ENCODE assay signal across 8 mouse cellular contexts in the genomic region with DNA sequence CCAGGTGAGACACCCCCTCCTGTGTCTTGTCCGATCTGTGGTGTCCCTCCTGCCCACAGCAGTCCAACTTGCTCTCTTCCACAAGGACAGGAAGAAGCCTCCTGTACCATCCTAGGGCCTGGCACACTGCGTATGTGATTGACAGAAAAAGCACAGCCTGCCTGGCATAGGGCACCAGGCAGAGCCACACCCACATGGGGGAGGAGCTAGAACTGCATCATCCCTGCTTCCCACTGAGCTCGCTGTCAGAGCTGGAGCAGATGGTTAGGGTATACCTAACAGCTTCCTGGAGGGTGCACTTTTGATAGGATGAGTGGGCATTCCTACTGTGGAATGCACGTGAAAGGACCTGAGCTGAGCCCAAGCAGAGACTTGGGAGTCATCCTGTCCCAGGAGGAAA. TPM values are rescaled to one million over a fixed set of nuclear protein-coding genes. Genes with fewer than 3 reads are reported as not detected.
DNase-seq lines count a peak whose midpoint lies in the region; ATAC-seq lines count a peak whose summit lies in the region.

No protein-coding gene starts in this region.

- H3K4me3 ChIP-seq in intestine, embryonic 15.5 days (replicated peaks) = no peak overlapping the region
- no peak overlapping the region for H3K4me3 ChIP-seq in intestine, embryonic 16.5 days (ENCODE audit: low read length)
- no peak overlapping the region for H3K4me3 ChIP-seq in hindbrain, embryonic 12.5 days
- H3K4me3 ChIP-seq in midbrain, embryonic 12.5 days = no peak overlapping the region

- no peak overlapping the region for H3K27ac ChIP-seq in intestine, embryonic 15.5 days
- H3K27ac ChIP-seq in intestine, embryonic 16.5 days (ENCODE audit: low read length) = no peak overlapping the region
- no peak overlapping the region for H3K27ac ChIP-seq in hindbrain, embryonic 12.5 days
- no peak overlapping the region for H3K27ac ChIP-seq in midbrain, embryonic 12.5 days (replicated peaks)

- peaks cover 23% of the 10 kb centered on the region; the same call in 1 of the 2 replicates for H3K4me1 ChIP-seq in intestine, embryonic 15.5 days (replicated peaks)
- H3K4me1 ChIP-seq in intestine, embryonic 16.5 days (ENCODE audit: control insufficient read depth, insufficient read depth, low read length) = peaks cover 23% of the 10 kb centered on the region
- H3K4me1 ChIP-seq in hindbrain, embryonic 12.5 days = peaks cover 9% of the 10 kb centered on the region
- 0 out of 2 replicates have a peak, but pooled peaks cover 5% of the 10 kb centered on the region for H3K4me1 ChIP-seq in midbrain, embryonic 12.5 days

- no peak overlapping the region for H3K9ac ChIP-seq in intestine, embryonic 15.5 days
- no peak overlapping the region for H3K9ac ChIP-seq in intestine, embryonic 16.5 days (ENCODE audit: low read depth, low read length)
- no peak overlapping the region for H3K9ac ChIP-seq in hindbrain, embryonic 12.5 days
- no peak overlapping the region for H3K9ac ChIP-seq in midbrain, embryonic 12.5 days (replicated peaks)

- H3K36me3 ChIP-seq in intestine, embryonic 15.5 days = no peaks in the 10 kb centered on the region
- 0 out of 2 replicates have a peak, but pooled peaks cover 2% of the 10 kb centered on the region for H3K36me3 ChIP-seq in intestine, embryonic 16.5 days (ENCODE audit: control insufficient read depth, insufficient read depth, low read length)
- 0 out of 2 replicates have a peak, but pooled peaks cover 2% of the 10 kb centered on the region for H3K36me3 ChIP-seq in hindbrain, embryonic 12.5 days
- H3K36me3 ChIP-seq in midbrain, embryonic 12.5 days = no peaks in the 10 kb centered on the region

- WGBS in intestine, embryonic 15.5 days = 51% methylated on average over 4 of the region's 4 CpGs
- 55% methylated on average over 4 of the region's 4 CpGs for WGBS in intestine, embryonic 16.5 days
- WGBS in hindbrain, embryonic 12.5 days = 38% methylated on average over 4 of the region's 4 CpGs
- WGBS in midbrain, embryonic 12.5 days = 28% methylated on average over 4 of the region's 4 CpGs

- H3K4me2 ChIP-seq in intestine, embryonic 15.5 days (replicated peaks) = no peak overlapping the region
- H3K4me2 ChIP-seq in intestine, embryonic 16.5 days (ENCODE audit: low read depth, low read length) = no peak overlapping the region
- no peak overlapping the region for H3K4me2 ChIP-seq in hindbrain, embryonic 12.5 days (replicated peaks)
- no peak overlapping the region for H3K4me2 ChIP-seq in midbrain, embryonic 12.5 days (replicated peaks)

- DNase-seq in adrenal gland, postnatal 36 days = peak; percentile 56 to 74
- no peak for DNase-seq in ovary, postnatal 10 days (ENCODE audit: low spot score)
- DNase-seq in spleen, postnatal 4 days (ENCODE audit: low spot score in 2 of 2) = no peak

- no peaks in the 10 kb centered on the region for H3K9me3 ChIP-seq in intestine, embryonic 15.5 days
- H3K9me3 ChIP-seq in intestine, embryonic 16.5 days (ENCODE audit: control insufficient read depth, low read length) = no peaks in the 10 kb centered on the region
- H3K9me3 ChIP-seq in hindbrain, embryonic 12.5 days (replicated peaks) = no peaks in the 10 kb centered on the region
- H3K9me3 ChIP-seq in midbrain, embryonic 12.5 days = no peaks in the 10 kb centered on the region

- H3K27me3 ChIP-seq in intestine, embryonic 15.5 days (replicated peaks) = no peaks in the 10 kb centered on the region
- H3K27me3 ChIP-seq in intestine, embryonic 16.5 days (replicated peaks; ENCODE audit: control insufficient read depth, insufficient read depth, low read length) = no peaks in the 10 kb centered on the region
- 0 out of 2 replicates have a peak, but pooled peaks cover 5% of the 10 kb centered on the region for H3K27me3 ChIP-seq in hindbrain, embryonic 12.5 days
- peaks cover 8% of the 10 kb centered on the region for H3K27me3 ChIP-seq in midbrain, embryonic 12.5 days

- peak; percentile 18; the same call in 1 of the 2 replicates for ATAC-seq in intestine, embryonic 15.5 days
- ATAC-seq in intestine, embryonic 16.5 days = no peak; the same call in 1 of the 2 replicates
- peak; percentile 55 for ATAC-seq in hindbrain, embryonic 12.5 days (ENCODE audit: low FRiP score)
- peak; percentile 64; the same call in 1 of the 2 replicates for ATAC-seq in midbrain, embryonic 12.5 days (ENCODE audit: low FRiP score, low read depth)
- ATAC-seq in cerebellum, adult (ENCODE audit: insufficient number of reproducible peaks, low FRiP score, low TSS enrichment) = no peak

RNA-seq across cellular contexts. Expression of a gene that starts 9.5 kb away (rescaled TPM):
- polyA plus RNA-seq in intestine, embryonic 15.5 days (2015; fragmentation: Nextera tagmentation; extraction: Ambion mirVana) = 0.48 and 1.0 TPM in 2 replicates
- 0.66 and 0.86 TPM in 2 replicates for polyA plus RNA-seq in intestine, embryonic 16.5 days (2015; fragmentation: Nextera tagmentation; extraction: Ambion mirVana)
- total RNA-seq in adrenal gland, postnatal 36 days (2021) = under 1 TPM; 0.49 to 0.76 TPM
- 2.9 TPM in 2 replicates for polyA plus RNA-seq in hindbrain, embryonic 12.5 days (2016; fragmentation: Nextera tagmentation; extraction: Ambion mirVana)
- polyA plus RNA-seq in midbrain, embryonic 12.5 days (2016; fragmentation: Nextera tagmentation; extraction: Ambion mirVana) = 2.2 and 2.4 TPM in 2 replicates

RNA-seq across cellular contexts. Expression of a gene that starts 20.5 kb away (rescaled TPM):
- polyA plus RNA-seq in intestine, embryonic 15.5 days (2015; fragmentation: Nextera tagmentation; extraction: Ambion mirVana) = 14.0 and 15.6 TPM in 2 replicates
- polyA plus RNA-seq in intestine, embryonic 16.5 days (2015; fragmentation: Nextera tagmentation; extraction: Ambion mirVana) = 10.5 and 11.1 TPM in 2 replicates
- total RNA-seq in adrenal gland, postnatal 36 days (2021) = 10 to 100 TPM in 1 of 2 experiments, 1 to 10 TPM in 1; 10.0 to 14.3 TPM
- polyA plus RNA-seq in hindbrain, embryonic 12.5 days (2016; fragmentation: Nextera tagmentation; extraction: Ambion mirVana) = 43.9 and 44.3 TPM in 2 replicates
- 39.7 and 44.2 TPM in 2 replicates for polyA plus RNA-seq in midbrain, embryonic 12.5 days (2016; fragmentation: Nextera tagmentation; extraction: Ambion mirVana)

RNA-seq across cellular contexts. Expression of a gene that starts 24.3 kb away (rescaled TPM):
- polyA plus RNA-seq in intestine, embryonic 15.5 days (2015; fragmentation: Nextera tagmentation; extraction: Ambion mirVana) = 239 and 288 TPM in 2 replicates
- 345 and 371 TPM in 2 replicates for polyA plus RNA-seq in intestine, embryonic 16.5 days (2015; fragmentation: Nextera tagmentation; extraction: Ambion mirVana)
- total RNA-seq in adrenal gland, postnatal 36 days (2021) = 100 to 1,000 TPM; 215 to 216 TPM
- polyA plus RNA-seq in hindbrain, embryonic 12.5 days (2016; fragmentation: Nextera tagmentation; extraction: Ambion mirVana) = 267 and 289 TPM in 2 replicates
- 256 and 264 TPM in 2 replicates for polyA plus RNA-seq in midbrain, embryonic 12.5 days (2016; fragmentation: Nextera tagmentation; extraction: Ambion mirVana)

RNA-seq across cellular contexts. Expression of a gene that starts 28.5 kb away (rescaled TPM):
- polyA plus RNA-seq in intestine, embryonic 15.5 days (2015; fragmentation: Nextera tagmentation; extraction: Ambion mirVana) = 9.0 and 11.3 TPM in 2 replicates
- polyA plus RNA-seq in intestine, embryonic 16.5 days (2015; fragmentation: Nextera tagmentation; extraction: Ambion mirVana) = 10.1 and 10.8 TPM in 2 replicates
- total RNA-seq in adrenal gland, postnatal 36 days (2021) = 10 to 100 TPM in 1 of 2 experiments, 1 to 10 TPM in 1; 6.5 to 16.9 TPM
- polyA plus RNA-seq in hindbrain, embryonic 12.5 days (2016; fragmentation: Nextera tagmentation; extraction: Ambion mirVana) = 14.1 and 19.7 TPM in 2 replicates
- polyA plus RNA-seq in midbrain, embryonic 12.5 days (2016; fragmentation: Nextera tagmentation; extraction: Ambion mirVana) = 10.4 and 12.4 TPM in 2 replicates

RNA-seq across cellular contexts. Expression of a gene that starts 29.0 kb away (rescaled TPM):
- polyA plus RNA-seq in intestine, embryonic 15.5 days (2015; fragmentation: Nextera tagmentation; extraction: Ambion mirVana) = 17.1 and 18.3 TPM in 2 replicates
- 17.1 and 19.4 TPM in 2 replicates for polyA plus RNA-seq in intestine, embryonic 16.5 days (2015; fragmentation: Nextera tagmentation; extraction: Ambion mirVana)
- 1 to 10 TPM; 9.2 to 9.4 TPM for total RNA-seq in adrenal gland, postnatal 36 days (2021)
- polyA plus RNA-seq in hindbrain, embryonic 12.5 days (2016; fragmentation: Nextera tagmentation; extraction: Ambion mirVana) = 20.5 and 22.4 TPM in 2 replicates
- polyA plus RNA-seq in midbrain, embryonic 12.5 days (2016; fragmentation: Nextera tagmentation; extraction: Ambion mirVana) = 23.4 and 27.3 TPM in 2 replicates

Comparison
In these comparisons a context has a peak if more than half of its experiments do, and no peak if none do; other contexts are left out.
1. ATAC-seq: peak in intestine, embryonic 15.5 days (single experiment), hindbrain, embryonic 12.5 days (single experiment) and midbrain, embryonic 12.5 days (single experiment); none in intestine, embryonic 16.5 days (single experiment) and cerebellum, adult (single experiment).
2. DNase-seq: peak in adrenal gland, postnatal 36 days (2 of 2); none in ovary, postnatal 10 days (single experiment) and spleen, postnatal 4 days (0 of 2).